ENCODE assay signal across 7 mouse cellular contexts in the genomic region with DNA sequence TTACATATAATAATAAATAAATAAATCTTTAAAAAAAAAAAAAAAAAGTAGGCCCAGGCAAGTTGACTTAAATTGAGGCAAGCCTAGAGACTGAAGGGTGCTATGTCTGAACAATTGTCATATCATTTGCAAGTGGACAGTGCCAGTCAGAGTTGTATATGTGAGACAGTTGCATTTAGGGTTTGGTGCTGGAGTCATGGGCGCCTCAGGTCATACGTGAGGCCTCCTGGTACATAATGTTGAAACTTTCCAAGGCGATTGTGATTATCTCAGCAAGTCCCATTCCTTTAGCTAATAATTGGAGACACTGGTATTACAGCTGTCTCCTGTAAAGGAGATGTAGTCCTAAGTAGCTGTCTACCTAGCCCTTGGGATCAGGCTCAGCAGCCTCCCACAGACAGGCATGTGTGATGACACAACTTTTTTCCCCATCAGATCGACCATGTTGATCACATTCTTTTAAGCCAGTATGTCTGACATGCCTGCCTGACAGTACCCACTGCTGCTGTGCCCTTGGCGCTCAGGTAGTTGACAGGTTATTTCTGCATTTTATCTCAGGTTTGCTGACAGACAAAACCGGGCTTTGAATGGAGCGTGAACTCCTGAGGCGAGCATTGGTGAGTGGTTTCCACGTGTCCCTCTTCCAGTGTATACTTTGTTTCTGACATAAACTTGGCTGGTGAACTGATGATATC. TPM values are rescaled to one million over a fixed set of nuclear protein-coding genes. Genes with fewer than 3 reads are reported as not detected.
DNase-seq lines count a peak whose midpoint lies in the region; ATAC-seq and TF ChIP-seq lines count a peak whose summit lies in the region.

No protein-coding gene starts in this region.

- ATAC-seq in forebrain, embryonic 15.5 days (replicated peaks): no peak
- no peak for ATAC-seq in liver, embryonic 13.5 days (ENCODE audit: low read depth)

- H3K4me2 ChIP-seq in forebrain, embryonic 15.5 days (replicated peaks): peak overlapping the region; percentile 72
- peak overlapping the region; percentile 72 for H3K4me2 ChIP-seq in liver, embryonic 13.5 days

- H3K9ac ChIP-seq in forebrain, embryonic 15.5 days (replicated peaks): peak overlapping the region; percentile 50
- peak overlapping the region; percentile 95 for H3K9ac ChIP-seq in liver, embryonic 13.5 days

- H3K4me3 ChIP-seq in C2C12 (ENCODE audit: insufficient read depth, poor library complexity, severe bottlenecking): peak overlapping the region; percentile 83
- peak overlapping the region; percentile 90 for H3K4me3 ChIP-seq in forebrain, embryonic 15.5 days
- peak overlapping the region; percentile 91 for H3K4me3 ChIP-seq in liver, embryonic 13.5 days (replicated peaks)

- peaks cover 35% of the 10 kb centered on the region for H3K36me3 ChIP-seq in C2C12 (ENCODE audit: control insufficient read depth, insufficient read depth)
- H3K36me3 ChIP-seq in forebrain, embryonic 15.5 days: peaks cover 26% of the 10 kb centered on the region
- peaks cover 32% of the 10 kb centered on the region for H3K36me3 ChIP-seq in liver, embryonic 13.5 days

- H3K27ac ChIP-seq in forebrain, embryonic 15.5 days (replicated peaks): peak overlapping the region; percentile 9
- peak overlapping the region; percentile 95 for H3K27ac ChIP-seq in liver, embryonic 13.5 days

- WGBS in forebrain, embryonic 15.5 days: 24% methylated on average over 9 of the region's 9 CpGs
- 8% methylated on average over 9 of the region's 9 CpGs for WGBS in liver, embryonic 13.5 days (ENCODE audit: insufficient replicate concordance)

- H3K27me3 ChIP-seq in C2C12 (ENCODE audit: control insufficient read depth, insufficient read depth, insufficient read length): no peaks in the 10 kb centered on the region
- H3K27me3 ChIP-seq in forebrain, embryonic 15.5 days: no peaks in the 10 kb centered on the region
- H3K27me3 ChIP-seq in liver, embryonic 13.5 days: peaks cover under 1% of the 10 kb centered on the region; the same call in 1 of the 2 replicates

- peaks cover 62% of the 10 kb centered on the region for H3K79me2 ChIP-seq in C2C12 (ENCODE audit: control insufficient read depth, insufficient read depth)

- TF ChIP-seq CTCF in C2C12 (IDR thresholded peaks at IDR 0.05; ENCODE audit: control insufficient read depth, insufficient read depth, insufficient read length): no peak

- H3K79me3 ChIP-seq in C2C12 (ENCODE audit: low read depth): peaks cover 44% of the 10 kb centered on the region

- peaks cover 31% of the 10 kb centered on the region for H3K4me1 ChIP-seq in forebrain, embryonic 15.5 days
- H3K4me1 ChIP-seq in liver, embryonic 13.5 days (replicated peaks): peaks cover 56% of the 10 kb centered on the region

- no peaks in the 10 kb centered on the region for H3K9me3 ChIP-seq in forebrain, embryonic 15.5 days
- no peaks in the 10 kb centered on the region for H3K9me3 ChIP-seq in liver, embryonic 13.5 days (replicated peaks)

- peak; percentile 48 for DNase-seq in 416B (ENCODE audit: low read depth)
- DNase-seq in liver, embryonic 13.5 days: no peak
- DNase-seq in gastrocnemius, postnatal 25 days: no peak
- no peak for DNase-seq in kidney, adult 8-10 months
- no peak for DNase-seq in natural killer cell, adult 2 months (ENCODE audit: low spot score in 2 of 2)

- peak overlapping the region; percentile 80 for H3ac ChIP-seq in C2C12 (ENCODE audit: control insufficient read depth, insufficient read length, low read depth)

TF ChIP-seq in C2C12, 6 proteins besides CTCF, POLR2A, EP300 and RAD21:
- TF ChIP-seq USF1 (IDR thresholded peaks at IDR 0.05; ENCODE audit: low read depth): peak; percentile 17
- TF ChIP-seq FOSL1 (IDR thresholded peaks at IDR 0.05; ENCODE audit: insufficient read depth, low read length, poor library complexity, severe bottlenecking): no peak
- peak; percentile 20 for TF ChIP-seq CEBPB (IDR thresholded peaks at IDR 0.05; ENCODE audit: low read depth)
- TF ChIP-seq MAX (IDR thresholded peaks at IDR 0.05): peak; percentile 72
TF ChIP-seq in C2C12: peak in this region for 3.

RNA-seq across cellular contexts. Expression of a gene that starts 1.9 kb away (rescaled TPM):
- polyA plus RNA-seq in C2C12 (2012; fragmentation: generic; extraction: Trizol): 15.8 TPM
- 7.2 and 7.3 TPM in 2 replicates for polyA plus RNA-seq in forebrain, embryonic 15.5 days (2015; fragmentation: Nextera tagmentation; extraction: Ambion mirVana)
- polyA plus RNA-seq in liver, embryonic 13.5 days (2015; fragmentation: Nextera tagmentation; extraction: Ambion mirVana): 7.0 and 8.2 TPM in 2 replicates
- 10 to 100 TPM; 19.3 to 21.6 TPM for total RNA-seq in gastrocnemius, postnatal 25 days (2021)

RNA-seq across cellular contexts. Expression of a gene that starts 49.8 kb away (rescaled TPM):
- polyA plus RNA-seq in C2C12 (2012; fragmentation: generic; extraction: Trizol): 76.4 TPM
- polyA plus RNA-seq in forebrain, embryonic 15.5 days (2015; fragmentation: Nextera tagmentation; extraction: Ambion mirVana): 41.3 and 42.8 TPM in 2 replicates
- polyA plus RNA-seq in liver, embryonic 13.5 days (2015; fragmentation: Nextera tagmentation; extraction: Ambion mirVana): 53.6 and 59.5 TPM in 2 replicates
- 1 to 10 TPM; 5.5 to 6.8 TPM for total RNA-seq in gastrocnemius, postnatal 25 days (2021)
